Mouse (Mus musculus): Measurements from ENCODE around the gene Olfr33. TPM values are rescaled to one million over a fixed set of nuclear protein-coding genes. Genes with fewer than 3 reads are reported as not detected.

Gene Olfr33
- total and polyA plus RNA-seq, 2 experiments from 2014 or later: not detected

DNA sequence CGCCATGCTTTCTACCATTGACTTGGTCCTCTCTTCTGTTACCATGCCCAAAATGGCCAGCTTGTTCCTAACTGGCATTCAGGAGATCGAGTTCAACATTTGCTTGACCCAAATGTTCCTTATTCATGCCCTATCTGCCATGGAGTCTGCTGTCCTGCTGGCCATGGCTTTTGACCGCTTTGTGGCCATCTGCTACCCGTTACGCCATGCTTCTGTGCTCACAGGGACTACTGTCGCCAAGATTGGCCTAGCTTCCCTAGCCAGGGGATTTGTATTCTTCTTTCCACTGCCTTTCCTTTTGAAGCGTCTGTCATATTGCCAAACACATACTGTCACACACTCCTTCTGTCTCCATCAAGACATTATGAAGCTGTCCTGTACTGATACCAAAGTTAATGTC, 20.4 kb downstream of the Olfr33 start:
- ATAC-seq (no peak), DNase-seq (ENCODE audit: low spot score) (no peak)
- WGBS: 74% methylated on average over 7 of the region's 7 CpGs
- no peaks in the 10 kb centered on the region for H3K4me1 ChIP-seq (ENCODE audit: insufficient read depth, low read length)
- no peak overlapping the region for H3K9ac ChIP-seq (replicated peaks; ENCODE audit: low read length)
- no peak overlapping the region for H3K4me3 ChIP-seq (ENCODE audit: low read length)
- no peak overlapping the region for H3K27ac ChIP-seq
- no peaks in the 10 kb centered on the region for H3K27me3 ChIP-seq (ENCODE audit: insufficient read depth, low read length)
- TF ChIP-seq CTCF (IDR thresholded peaks at IDR 0.05; ENCODE audit: low read depth): no peak
- H3K9me3 ChIP-seq (ENCODE audit: low read length): no peaks in the 10 kb centered on the region
- no peaks in the 10 kb centered on the region for H3K36me3 ChIP-seq (ENCODE audit: insufficient read depth, low read length)
- no peak overlapping the region for H3K4me2 ChIP-seq (ENCODE audit: low read depth, low read length)

DNA sequence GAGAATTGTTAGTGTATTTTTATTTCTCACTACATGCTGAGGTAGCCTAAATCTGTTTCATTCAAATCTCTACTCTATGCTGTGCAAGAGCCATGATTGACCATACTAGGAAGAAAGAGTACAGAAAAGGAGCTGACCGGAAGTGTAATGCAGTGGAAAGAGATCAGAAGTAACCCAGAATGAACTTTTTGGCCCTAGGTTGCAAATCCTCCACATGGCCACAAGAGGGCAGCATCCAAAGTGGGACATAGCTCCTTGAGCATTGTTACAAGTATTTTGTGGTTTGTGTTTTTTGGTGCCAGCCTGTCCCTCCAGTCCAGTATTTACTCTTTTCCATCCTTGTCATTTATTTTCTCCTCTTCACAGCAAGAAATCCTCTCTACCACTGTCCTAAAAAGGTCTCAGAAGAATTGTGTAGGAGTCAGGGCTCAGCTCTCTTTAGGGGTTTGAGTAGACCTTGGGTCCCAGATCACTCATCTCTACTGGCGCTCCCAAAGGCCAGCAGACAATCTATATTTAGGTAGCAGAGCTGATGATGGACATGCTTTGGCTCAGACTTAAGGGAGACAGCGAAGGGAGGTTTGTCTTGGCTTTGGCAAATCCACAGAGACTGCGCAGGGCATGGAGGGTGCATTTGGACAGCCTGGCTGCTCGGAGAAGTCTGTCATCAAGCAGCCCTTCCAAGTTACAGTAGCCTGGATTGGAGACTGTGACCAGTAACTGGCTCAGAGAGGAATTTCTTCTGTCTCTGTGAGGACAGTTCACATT, 23.3 kb downstream of the Olfr33 start, which contains the start of gene Olfr557:
Olfr557 (plus strand) TSS at position 553 of the 768 bp plus-strand sequence.
- Histone ChIP-seq H3K4me3 (ENCODE audit: low read length) (no peak within 1 kb of the TSS), H3K4me2 (ENCODE audit: low read depth, low read length) (no peak within 1 kb of the TSS), H3K9me3 (ENCODE audit: low read length) (no peaks in the 10 kb centered on the region), H3K4me1 (ENCODE audit: insufficient read depth, low read length) (no peaks in the 10 kb centered on the region), H3K27ac (no peak within 1 kb of the TSS), H3K36me3 (ENCODE audit: insufficient read depth, low read length) (no peaks in the 10 kb centered on the region), H3K9ac (replicated peaks; ENCODE audit: low read length) (no peak within 1 kb of the TSS), H3K27me3 (ENCODE audit: insufficient read depth, low read length) (no peaks in the 10 kb centered on the region)
- peak; percentile 58 for DNase-seq (ENCODE audit: low spot score)
- no peak for ATAC-seq
- TF ChIP-seq CTCF (IDR thresholded peaks at IDR 0.05; ENCODE audit: low read depth): peak; percentile 87
- WGBS: 84% methylated on average over 5 of the region's 5 CpGs

DNA sequence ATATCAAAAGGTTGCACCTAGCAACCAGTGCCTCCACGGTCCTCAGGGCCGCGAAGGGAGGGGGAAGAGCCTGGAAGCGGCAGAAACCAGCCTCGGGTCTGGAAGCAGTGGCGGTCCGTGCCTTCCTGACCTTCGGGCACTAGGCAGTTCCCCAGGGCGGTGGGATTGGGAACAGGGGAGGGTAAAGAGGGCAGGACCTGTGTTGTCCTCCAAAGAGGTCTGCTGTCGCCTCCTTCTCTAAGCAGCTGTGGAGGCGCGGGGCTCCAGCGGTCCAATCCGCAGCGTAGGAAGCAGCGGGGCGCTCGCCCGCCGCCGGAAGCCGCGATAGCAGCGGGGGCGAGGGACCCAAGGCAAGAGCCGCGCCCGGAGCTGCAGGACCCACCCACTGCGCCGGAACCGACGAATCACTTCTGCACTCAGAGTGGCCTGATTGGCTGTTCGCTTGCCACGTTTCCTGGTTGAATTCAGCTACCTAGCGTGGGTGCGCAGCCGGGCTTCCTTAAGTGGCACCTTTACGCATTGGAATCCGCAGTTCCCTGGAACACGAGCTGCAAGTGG, 31.8 kb downstream of the Olfr33 start, which contains the start of gene Trim68:
Trim68 (minus strand) TSS at position 384 of the 558 bp plus-strand sequence.
- under 1% methylated on average over 39 of the region's 40 CpGs for WGBS
- no peaks in the 10 kb centered on the region for H3K36me3 ChIP-seq (ENCODE audit: insufficient read depth, low read length)
- no peak for TF ChIP-seq CTCF (IDR thresholded peaks at IDR 0.05; ENCODE audit: low read depth)
- DNase-seq (ENCODE audit: low spot score) (peak; percentile 92), ATAC-seq (peak; percentile 99)
- no peak within 1 kb of the TSS; the same call in 1 of the 2 replicates for H3K27ac ChIP-seq
- H3K4me3 ChIP-seq (ENCODE audit: low read length): peak within 1 kb of the TSS; percentile 54
- peak within 1 kb of the TSS; percentile 76 for H3K4me2 ChIP-seq (ENCODE audit: low read depth, low read length)
- H3K9me3 ChIP-seq (ENCODE audit: low read length): no peaks in the 10 kb centered on the region
- H3K9ac ChIP-seq (replicated peaks; ENCODE audit: low read length): peak within 1 kb of the TSS; percentile 60
- no peaks in the 10 kb centered on the region for H3K4me1 ChIP-seq (ENCODE audit: insufficient read depth, low read length)
- H3K27me3 ChIP-seq (ENCODE audit: insufficient read depth, low read length): no peaks in the 10 kb centered on the region

DNA sequence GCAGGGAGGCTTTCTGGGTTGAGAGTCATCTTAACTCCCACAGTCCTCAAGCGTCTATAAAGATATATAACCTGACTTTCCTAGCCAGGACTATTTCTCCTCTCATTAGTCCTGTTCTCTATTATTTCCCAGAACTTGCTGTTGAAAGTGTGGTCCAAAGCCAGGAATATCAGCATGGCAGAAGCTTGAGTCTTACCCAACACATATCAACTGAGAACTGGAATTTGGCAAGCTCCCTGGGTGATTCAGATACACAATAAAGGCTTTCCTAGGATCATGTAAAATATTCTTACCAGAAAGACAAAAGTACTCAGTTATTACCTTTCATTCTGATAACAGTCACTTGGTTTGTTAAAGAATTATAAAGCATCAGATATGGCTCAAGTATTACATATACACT, 37.0 kb downstream of the Olfr33 start:
- H3K4me3 ChIP-seq (ENCODE audit: low read length): no peak overlapping the region
- H3K4me1 ChIP-seq (ENCODE audit: insufficient read depth, low read length): no peaks in the 10 kb centered on the region
- H3K9me3 ChIP-seq (ENCODE audit: low read length): no peaks in the 10 kb centered on the region
- ATAC-seq: no peak
- 89% methylated on average over 1 of the region's 1 CpGs for WGBS
- H3K36me3 ChIP-seq (ENCODE audit: insufficient read depth, low read length): no peaks in the 10 kb centered on the region
- no peak for DNase-seq (ENCODE audit: low spot score)
- H3K27me3 ChIP-seq (ENCODE audit: insufficient read depth, low read length): no peaks in the 10 kb centered on the region
- H3K4me2 ChIP-seq (ENCODE audit: low read depth, low read length): no peak overlapping the region
- H3K9ac ChIP-seq (replicated peaks; ENCODE audit: low read length): no peak overlapping the region
- H3K27ac ChIP-seq: no peak overlapping the region
- no peak for TF ChIP-seq CTCF (IDR thresholded peaks at IDR 0.05; ENCODE audit: low read depth)

DNA sequence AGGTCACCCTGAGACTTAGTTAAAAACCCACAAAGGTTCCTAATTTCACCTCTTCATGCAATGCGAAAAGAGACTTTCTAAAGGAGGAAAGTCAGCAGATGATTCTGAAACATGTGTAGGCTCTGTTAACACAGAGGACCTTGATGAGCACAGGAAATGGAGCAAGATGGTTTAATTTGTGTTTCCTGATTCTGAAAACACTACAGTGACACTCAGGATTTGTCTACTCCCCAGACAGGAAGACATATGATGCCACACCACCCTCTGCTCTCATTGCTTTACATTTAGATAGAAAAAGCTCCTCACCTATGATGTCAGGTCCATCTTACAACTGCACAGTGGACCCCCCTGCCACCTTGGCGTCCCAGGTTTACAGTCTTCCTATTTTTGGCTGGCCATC, 42.6 kb downstream of the Olfr33 start:
- no peaks in the 10 kb centered on the region for H3K9me3 ChIP-seq (ENCODE audit: low read length)
- H3K4me1 ChIP-seq (ENCODE audit: insufficient read depth, low read length): no peaks in the 10 kb centered on the region
- WGBS: 86% methylated on average over 2 of the region's 2 CpGs
- TF ChIP-seq CTCF (IDR thresholded peaks at IDR 0.05; ENCODE audit: low read depth): no peak
- no peak overlapping the region for H3K4me2 ChIP-seq (ENCODE audit: low read depth, low read length)
- H3K9ac ChIP-seq (replicated peaks; ENCODE audit: low read length): no peak overlapping the region
- no peak for DNase-seq (ENCODE audit: low spot score)
- no peaks in the 10 kb centered on the region for H3K36me3 ChIP-seq (ENCODE audit: insufficient read depth, low read length)
- no peak overlapping the region for H3K27ac ChIP-seq
- no peaks in the 10 kb centered on the region for H3K27me3 ChIP-seq (ENCODE audit: insufficient read depth, low read length)
- no peak for ATAC-seq
- no peak overlapping the region for H3K4me3 ChIP-seq (ENCODE audit: low read length)

DNA sequence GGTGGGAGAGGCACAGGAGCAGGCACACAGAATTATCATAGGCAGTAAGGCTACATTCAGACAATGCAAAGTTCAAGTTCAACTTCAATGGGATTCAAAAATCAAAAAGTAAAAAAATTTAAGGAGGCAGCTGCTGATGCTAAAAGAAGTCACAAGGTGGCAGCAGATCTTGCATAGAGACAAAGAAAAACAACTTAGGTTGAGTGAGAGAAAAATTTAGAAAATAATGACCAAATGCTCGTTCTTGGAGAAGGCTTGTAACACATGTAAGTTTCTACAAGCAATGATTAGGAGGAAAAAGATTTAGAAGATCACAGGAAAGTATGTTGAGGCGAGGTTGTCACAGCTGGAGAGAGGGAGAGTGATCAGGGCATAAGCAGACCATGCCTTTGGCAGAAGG, 53.5 kb downstream of the Olfr33 start:
- WGBS: 32% methylated on average over 2 of the region's 2 CpGs

DNA sequence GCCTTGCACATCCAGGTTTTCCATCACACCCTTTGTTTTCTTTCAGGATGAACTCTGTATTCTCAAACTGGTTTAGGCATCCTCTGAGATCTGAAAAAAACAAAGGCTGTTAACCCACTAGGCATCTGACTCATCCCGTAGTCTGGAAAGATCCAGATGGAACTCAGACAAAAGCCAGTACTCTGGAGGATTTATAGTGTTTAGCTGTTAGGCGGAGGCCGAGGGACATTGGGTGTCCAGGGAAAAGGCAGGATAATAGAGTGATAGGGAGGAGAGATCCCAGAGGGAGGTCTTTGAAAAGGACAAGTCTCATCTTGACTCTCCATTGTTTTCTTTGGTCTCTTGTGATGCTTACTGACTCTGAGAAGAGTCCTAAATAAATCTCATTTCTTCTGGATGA, 54.3 kb downstream of the Olfr33 start, which contains the start of gene Olfr556:
Olfr556 (plus strand) TSS at position 301 of the 400 bp plus-strand sequence.
- TF ChIP-seq CTCF (IDR thresholded peaks at IDR 0.05; ENCODE audit: low read depth): no peak
- Histone ChIP-seq H3K27ac (no peak within 1 kb of the TSS), H3K36me3 (ENCODE audit: insufficient read depth, low read length) (no peaks in the 10 kb centered on the region), H3K4me3 (ENCODE audit: low read length) (no peak within 1 kb of the TSS), H3K4me2 (ENCODE audit: low read depth, low read length) (no peak within 1 kb of the TSS), H3K27me3 (ENCODE audit: insufficient read depth, low read length) (no peaks in the 10 kb centered on the region), H3K9ac (replicated peaks; ENCODE audit: low read length) (no peak within 1 kb of the TSS), H3K9me3 (ENCODE audit: low read length) (no peaks in the 10 kb centered on the region), H3K4me1 (ENCODE audit: insufficient read depth, low read length) (no peaks in the 10 kb centered on the region)
- DNase-seq (ENCODE audit: low spot score) (no peak), ATAC-seq (no peak)
- WGBS: 42% methylated on average over 3 of the region's 3 CpGs

More for the DNA sequence above, 53.5 kb downstream of the Olfr33 start:
- DNase-seq (ENCODE audit: low spot score) (peak; percentile 64), ATAC-seq (no peak)
- Histone ChIP-seq H3K4me3 (ENCODE audit: low read length) (no peak overlapping the region), H3K4me2 (ENCODE audit: low read depth, low read length) (no peak overlapping the region), H3K9me3 (ENCODE audit: low read length) (no peaks in the 10 kb centered on the region), H3K9ac (replicated peaks; ENCODE audit: low read length) (no peak overlapping the region), H3K27ac (no peak overlapping the region), H3K36me3 (ENCODE audit: insufficient read depth, low read length) (no peaks in the 10 kb centered on the region), H3K4me1 (ENCODE audit: insufficient read depth, low read length) (no peaks in the 10 kb centered on the region), H3K27me3 (ENCODE audit: insufficient read depth, low read length) (no peaks in the 10 kb centered on the region)
- TF ChIP-seq CTCF (IDR thresholded peaks at IDR 0.05; ENCODE audit: low read depth): peak; percentile 72

Other genes with a start within 250 kb of the Olfr33 start
Only the 30 nearest of the 32 such genes appear.
- not detected in 2 replicates for gene Olfr543, start 237.4 kb downstream of the Olfr33 start, total RNA-seq (2014; rRNA removed)
- 0.28 TPM in 2 replicates for gene Olfr543, start 237.4 kb downstream of the Olfr33 start, polyA plus RNA-seq (2015; fragmentation: Nextera tagmentation; extraction: Ambion mirVana)
- not detected in 2 replicates for gene Olfr544, start 230.8 kb downstream of the Olfr33 start, total RNA-seq (2014; rRNA removed)
- gene Olfr544, start 230.8 kb downstream of the Olfr33 start, polyA plus RNA-seq (2015; fragmentation: Nextera tagmentation; extraction: Ambion mirVana): 0.14 TPM in 2 replicates
- gene Olfr545, start 219.5 kb downstream of the Olfr33 start, total RNA-seq (2014; rRNA removed): not detected in 2 replicates
- 0.05 and 0.18 TPM in 2 replicates for gene Olfr545, start 219.5 kb downstream of the Olfr33 start, polyA plus RNA-seq (2015; fragmentation: Nextera tagmentation; extraction: Ambion mirVana)
- not detected in 2 replicates for gene Olfr547, start 184.3 kb downstream of the Olfr33 start, total RNA-seq (2014; rRNA removed)
- gene Olfr547, start 184.3 kb downstream of the Olfr33 start, polyA plus RNA-seq (2015; fragmentation: Nextera tagmentation; extraction: Ambion mirVana): not detected in 2 replicates
- gene Olfr548-ps1, start 178.2 kb downstream of the Olfr33 start, total RNA-seq (2014; rRNA removed): not detected in 2 replicates
- gene Olfr548-ps1, start 178.2 kb downstream of the Olfr33 start, polyA plus RNA-seq (2015; fragmentation: Nextera tagmentation; extraction: Ambion mirVana): not detected in 2 replicates
- gene Olfr549, start 169.2 kb downstream of the Olfr33 start, total RNA-seq (2014; rRNA removed): not detected in 2 replicates
- gene Olfr549, start 169.2 kb downstream of the Olfr33 start, polyA plus RNA-seq (2015; fragmentation: Nextera tagmentation; extraction: Ambion mirVana): not detected in 2 replicates
- 1.4 TPM in 2 replicates for gene Trim21, start 153.6 kb downstream of the Olfr33 start, total RNA-seq (2014; rRNA removed)
- 0.29 and 0.54 TPM in 2 replicates for gene Trim21, start 153.6 kb downstream of the Olfr33 start, polyA plus RNA-seq (2015; fragmentation: Nextera tagmentation; extraction: Ambion mirVana)
- gene Olfr550, start 147.6 kb downstream of the Olfr33 start, total RNA-seq (2014; rRNA removed): not detected in 2 replicates
- not detected in 2 replicates for gene Olfr550, start 147.6 kb downstream of the Olfr33 start, polyA plus RNA-seq (2015; fragmentation: Nextera tagmentation; extraction: Ambion mirVana)
- not detected in 2 replicates for gene Olfr551, start 127.2 kb downstream of the Olfr33 start, total RNA-seq (2014; rRNA removed)
- gene Olfr551, start 127.2 kb downstream of the Olfr33 start, polyA plus RNA-seq (2015; fragmentation: Nextera tagmentation; extraction: Ambion mirVana): not detected in 2 replicates
- not detected in 2 replicates for gene Olfr552, start 121.3 kb downstream of the Olfr33 start, total RNA-seq (2014; rRNA removed)
- gene Olfr552, start 121.3 kb downstream of the Olfr33 start, polyA plus RNA-seq (2015; fragmentation: Nextera tagmentation; extraction: Ambion mirVana): not detected in 2 replicates
- not detected in 2 replicates for gene Olfr553, start 100.9 kb downstream of the Olfr33 start, total RNA-seq (2014; rRNA removed)
- not detected in 2 replicates for gene Olfr553, start 100.9 kb downstream of the Olfr33 start, polyA plus RNA-seq (2015; fragmentation: Nextera tagmentation; extraction: Ambion mirVana)
- not detected in 2 replicates for gene Olfr554, start 80.6 kb downstream of the Olfr33 start, total RNA-seq (2014; rRNA removed)
- gene Olfr554, start 80.6 kb downstream of the Olfr33 start, polyA plus RNA-seq (2015; fragmentation: Nextera tagmentation; extraction: Ambion mirVana): not detected in 2 replicates
- gene Olfr555, start 60.2 kb downstream of the Olfr33 start, total RNA-seq (2014; rRNA removed): not detected in 2 replicates
- gene Olfr555, start 60.2 kb downstream of the Olfr33 start, polyA plus RNA-seq (2015; fragmentation: Nextera tagmentation; extraction: Ambion mirVana): not detected in 2 replicates
- not detected in 2 replicates for gene Olfr556, start 54.2 kb downstream of the Olfr33 start, total RNA-seq (2014; rRNA removed)
- gene Olfr556, start 54.2 kb downstream of the Olfr33 start, polyA plus RNA-seq (2015; fragmentation: Nextera tagmentation; extraction: Ambion mirVana): not detected in 2 replicates
- 2.2 TPM in 2 replicates for gene Trim68, start 31.7 kb downstream of the Olfr33 start, total RNA-seq (2014; rRNA removed)
- 5.3 and 6.5 TPM in 2 replicates for gene Trim68, start 31.7 kb downstream of the Olfr33 start, polyA plus RNA-seq (2015; fragmentation: Nextera tagmentation; extraction: Ambion mirVana)
- not detected in 2 replicates for gene Olfr557, start 23.2 kb downstream of the Olfr33 start, total RNA-seq (2014; rRNA removed)
- gene Olfr557, start 23.2 kb downstream of the Olfr33 start, polyA plus RNA-seq (2015; fragmentation: Nextera tagmentation; extraction: Ambion mirVana): not detected in 2 replicates
- gene Olfr558, start 16.9 kb downstream of the Olfr33 start, total RNA-seq (2014; rRNA removed): 0.11 TPM in 1 of 2 replicates, not detected in the other
- gene Olfr558, start 16.9 kb downstream of the Olfr33 start, polyA plus RNA-seq (2015; fragmentation: Nextera tagmentation; extraction: Ambion mirVana): 0.23 TPM in 1 of 2 replicates, not detected in the other
- not detected in 2 replicates for gene Olfr559, start 8.4 kb upstream of the Olfr33 start, total RNA-seq (2014; rRNA removed)
- gene Olfr559, start 8.4 kb upstream of the Olfr33 start, polyA plus RNA-seq (2015; fragmentation: Nextera tagmentation; extraction: Ambion mirVana): not detected in 2 replicates
- not detected in 2 replicates for gene Olfr560, start 40.3 kb upstream of the Olfr33 start, total RNA-seq (2014; rRNA removed)
- not detected in 2 replicates for gene Olfr560, start 40.3 kb upstream of the Olfr33 start, polyA plus RNA-seq (2015; fragmentation: Nextera tagmentation; extraction: Ambion mirVana)
- gene Olfr78, start 40.4 kb upstream of the Olfr33 start, total RNA-seq (2014; rRNA removed): 0.78 TPM in 1 of 2 replicates, not detected in the other
- 0.10 and 0.15 TPM in 2 replicates for gene Olfr78, start 40.4 kb upstream of the Olfr33 start, polyA plus RNA-seq (2015; fragmentation: Nextera tagmentation; extraction: Ambion mirVana)
- not detected in 2 replicates for gene Olfr561, start 52.2 kb upstream of the Olfr33 start, total RNA-seq (2014; rRNA removed)
- gene Olfr561, start 52.2 kb upstream of the Olfr33 start, polyA plus RNA-seq (2015; fragmentation: Nextera tagmentation; extraction: Ambion mirVana): not detected in 2 replicates
- gene Olfr564, start 84.4 kb upstream of the Olfr33 start, total RNA-seq (2014; rRNA removed): not detected in 2 replicates
- not detected in 2 replicates for gene Olfr564, start 84.4 kb upstream of the Olfr33 start, polyA plus RNA-seq (2015; fragmentation: Nextera tagmentation; extraction: Ambion mirVana)
- not detected in 2 replicates for gene Olfr566, start 139.7 kb upstream of the Olfr33 start, total RNA-seq (2014; rRNA removed)
- not detected in 2 replicates for gene Olfr566, start 139.7 kb upstream of the Olfr33 start, polyA plus RNA-seq (2015; fragmentation: Nextera tagmentation; extraction: Ambion mirVana)
- not detected in 2 replicates for gene Olfr568, start 158.1 kb upstream of the Olfr33 start, total RNA-seq (2014; rRNA removed)
- gene Olfr568, start 158.1 kb upstream of the Olfr33 start, polyA plus RNA-seq (2015; fragmentation: Nextera tagmentation; extraction: Ambion mirVana): not detected in 2 replicates
- gene Olfr569, start 171.8 kb upstream of the Olfr33 start, total RNA-seq (2014; rRNA removed): not detected in 2 replicates
- gene Olfr569, start 171.8 kb upstream of the Olfr33 start, polyA plus RNA-seq (2015; fragmentation: Nextera tagmentation; extraction: Ambion mirVana): not detected in 2 replicates
- not detected in 2 replicates for gene Olfr570, start 175.5 kb upstream of the Olfr33 start, total RNA-seq (2014; rRNA removed)
- gene Olfr570, start 175.5 kb upstream of the Olfr33 start, polyA plus RNA-seq (2015; fragmentation: Nextera tagmentation; extraction: Ambion mirVana): not detected in 2 replicates
- gene Olfr571, start 198.5 kb upstream of the Olfr33 start, total RNA-seq (2014; rRNA removed): not detected in 2 replicates
- not detected in 2 replicates for gene Olfr571, start 198.5 kb upstream of the Olfr33 start, polyA plus RNA-seq (2015; fragmentation: Nextera tagmentation; extraction: Ambion mirVana)
- not detected in 2 replicates for gene Olfr572, start 205.3 kb upstream of the Olfr33 start, total RNA-seq (2014; rRNA removed)
- gene Olfr572, start 205.3 kb upstream of the Olfr33 start, polyA plus RNA-seq (2015; fragmentation: Nextera tagmentation; extraction: Ambion mirVana): not detected in 2 replicates
- not detected in 2 replicates for gene Olfr573-ps1, start 223.5 kb upstream of the Olfr33 start, total RNA-seq (2014; rRNA removed)
- not detected in 2 replicates for gene Olfr573-ps1, start 223.5 kb upstream of the Olfr33 start, polyA plus RNA-seq (2015; fragmentation: Nextera tagmentation; extraction: Ambion mirVana)
- not detected in 2 replicates for gene Olfr574, start 229.4 kb upstream of the Olfr33 start, total RNA-seq (2014; rRNA removed)
- gene Olfr574, start 229.4 kb upstream of the Olfr33 start, polyA plus RNA-seq (2015; fragmentation: Nextera tagmentation; extraction: Ambion mirVana): not detected in 2 replicates